Mouse (Mus musculus): ENCODE results near the gene Aldh3b3.

DNA sequence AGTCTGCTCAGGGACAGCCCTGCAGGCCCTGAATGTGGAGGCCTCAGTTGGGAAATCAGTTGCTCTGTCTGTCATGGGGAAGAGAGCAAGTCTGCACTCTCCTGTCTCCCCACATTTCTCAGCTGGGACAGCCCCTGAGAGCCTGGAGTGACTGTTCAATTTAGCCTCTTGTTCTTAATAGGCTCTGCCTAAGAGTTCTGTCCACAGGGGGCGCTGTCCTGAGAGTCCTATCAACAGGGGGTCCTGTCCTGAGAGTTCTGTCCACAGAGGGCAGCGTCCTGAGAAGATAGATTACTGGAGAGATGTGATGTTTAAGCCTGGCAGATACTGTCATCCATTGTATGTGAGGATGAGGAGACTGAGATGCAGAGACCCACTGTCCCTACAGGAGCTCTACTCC is 4.0 kb downstream of the Aldh3b3 start:
- TF ChIP-seq CTCF (IDR thresholded peaks at IDR 0.05; ENCODE audit: low read depth, low read length) (peak; percentile 41), POLR2A (IDR thresholded peaks at IDR 0.05; ENCODE audit: insufficient read depth, low read length) (no peak), EP300 (IDR thresholded peaks at IDR 0.05; ENCODE audit: insufficient read depth, low read depth, low read length) (no peak)
